Mouse (Mus musculus): Measurements from ENCODE around the gene Caskin1.

The Caskin1 gene

DNA sequence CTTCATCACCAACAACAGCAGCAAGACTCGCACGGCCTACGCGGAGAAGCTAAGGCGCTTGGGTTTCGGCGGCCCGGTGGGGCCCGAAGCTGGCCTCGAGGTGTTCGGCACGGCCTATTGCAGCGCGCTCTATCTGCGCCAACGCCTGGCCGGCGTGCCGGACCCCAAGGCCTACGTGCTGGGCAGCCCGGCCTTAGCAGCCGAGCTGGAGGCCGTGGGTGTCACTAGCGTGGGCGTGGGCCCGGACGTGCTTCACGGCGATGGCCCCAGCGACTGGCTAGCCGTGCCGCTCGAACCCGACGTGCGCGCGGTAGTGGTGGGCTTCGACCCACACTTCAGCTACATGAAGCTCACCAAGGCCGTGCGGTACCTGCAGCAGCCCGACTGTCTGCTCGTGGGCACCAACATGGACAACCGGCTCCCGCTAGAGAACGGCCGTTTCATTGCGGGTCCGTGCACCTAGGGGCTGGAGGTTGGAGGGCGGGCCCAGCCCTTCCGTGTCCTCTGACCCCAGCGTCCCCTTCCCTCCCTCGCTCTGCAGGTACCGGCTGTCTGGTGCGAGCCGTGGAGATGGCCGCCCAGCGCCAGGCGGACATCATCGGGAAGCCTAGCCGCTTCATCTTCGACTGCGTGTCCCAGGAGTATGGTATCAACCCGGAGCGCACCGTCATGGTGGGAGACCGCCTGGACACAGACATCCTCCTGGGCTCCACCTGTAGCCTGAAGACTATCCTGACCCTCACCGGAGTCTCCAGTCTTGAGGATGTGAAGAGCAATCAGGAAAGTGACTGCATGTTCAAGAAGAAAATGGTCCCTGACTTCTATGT is 17.5 kb upstream of the Caskin1 start:
- no peak for DNase-seq (ENCODE audit: extremely low spot score, low read depth, low spot score)

DNA sequence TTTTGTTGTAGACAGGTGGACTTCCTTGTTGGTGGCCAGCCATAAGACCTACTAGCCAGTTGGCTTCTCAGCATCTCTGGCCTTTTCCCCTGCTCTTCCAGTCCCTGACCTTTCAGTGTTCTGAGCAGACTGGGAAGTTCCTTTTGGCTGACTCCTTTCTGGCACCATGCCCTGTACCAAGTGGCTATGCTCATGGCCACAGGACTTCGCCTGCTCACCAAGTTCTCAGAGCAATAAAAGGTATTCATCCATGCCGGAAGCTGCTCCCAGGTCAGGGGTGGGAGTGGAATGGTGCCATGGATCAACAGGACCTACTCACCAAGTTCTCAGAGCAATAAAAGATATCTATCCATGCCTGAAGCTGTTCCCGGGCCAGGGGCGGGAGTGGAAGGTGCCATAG is 15.9 kb upstream of the Caskin1 start:
- DNase-seq (ENCODE audit: extremely low spot score, low read depth, low spot score): no peak

DNA sequence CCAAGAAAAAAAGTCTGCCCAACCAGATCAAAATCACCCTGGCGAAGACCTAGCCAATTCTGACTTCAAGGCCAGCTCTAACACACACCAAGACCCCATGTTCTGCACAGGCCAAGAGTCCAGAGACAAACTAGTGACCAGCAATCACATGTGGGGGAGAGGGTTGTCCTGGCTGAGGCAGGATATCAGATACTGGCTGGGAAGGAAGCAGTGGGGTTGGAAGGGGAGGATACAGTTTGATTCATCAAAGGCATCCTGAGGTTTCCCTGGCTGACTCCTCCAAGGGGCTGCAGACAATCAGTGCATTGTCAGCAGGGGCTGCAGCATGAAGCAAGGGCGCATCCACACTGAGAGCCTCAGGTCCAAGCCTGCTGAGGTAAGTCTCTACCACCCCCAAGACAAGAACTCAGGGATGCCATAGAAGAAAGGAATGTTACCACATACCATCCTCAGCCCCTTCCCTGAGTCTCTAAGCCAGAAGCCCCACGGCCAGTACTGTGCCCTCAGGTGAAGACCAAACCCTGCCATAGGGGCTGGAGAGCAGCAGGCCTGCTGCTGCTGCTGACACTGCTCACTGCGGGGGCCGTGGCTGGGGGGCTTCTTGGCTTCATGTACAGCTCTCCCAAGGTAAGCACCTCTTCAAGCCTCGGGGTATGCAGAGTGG is 14.7 kb upstream of the Caskin1 start, which contains the start of gene Bricd5:
Gene Bricd5, plus strand, starts transcription at position 273 of the 664 bp plus-strand sequence.
- DNase-seq (ENCODE audit: extremely low spot score, low read depth, low spot score): no peak

DNA sequence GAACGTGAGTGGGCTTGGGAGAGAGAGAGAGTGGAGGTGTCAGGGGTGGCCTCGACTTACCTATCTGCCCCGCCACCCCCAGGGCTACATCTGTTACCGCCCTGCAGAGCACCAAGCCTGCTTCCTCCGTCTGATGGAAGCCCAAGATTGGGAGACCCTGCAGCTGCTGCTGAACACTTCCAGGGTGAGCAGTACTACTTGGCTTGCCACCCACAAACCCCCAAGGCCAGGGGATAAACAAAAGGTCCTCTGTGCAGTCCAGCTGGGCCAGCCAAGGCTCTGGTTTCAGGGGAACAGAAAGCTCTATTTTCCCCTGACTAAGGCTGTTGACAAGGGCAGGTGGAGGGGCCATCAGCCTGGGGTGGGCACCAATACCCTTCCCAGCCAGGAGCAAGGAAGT is 13.8 kb upstream of the Caskin1 start:
- DNase-seq (ENCODE audit: extremely low spot score, low read depth, low spot score): no peak

DNA sequence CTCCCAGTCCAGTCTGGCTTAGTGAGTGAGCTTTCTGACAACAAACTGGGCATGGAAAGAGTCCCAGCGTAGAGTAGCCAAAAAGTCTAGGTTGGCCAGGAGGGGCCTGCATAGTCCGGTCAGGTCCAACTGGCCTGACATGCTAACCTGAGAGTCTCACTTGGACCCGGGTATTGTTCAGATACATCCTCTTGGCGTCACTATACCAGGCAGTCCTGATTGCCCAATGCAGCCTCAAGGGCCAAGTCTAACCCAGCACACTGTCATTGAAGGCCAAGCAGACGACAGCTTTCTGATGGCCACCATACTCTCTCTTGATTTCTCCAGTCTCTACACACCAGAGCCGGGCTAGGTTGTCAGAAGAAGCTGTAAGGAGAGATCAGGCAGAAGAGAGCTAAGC is 12.8 kb upstream of the Caskin1 start:
- no peak for DNase-seq (ENCODE audit: extremely low spot score, low read depth, low spot score)

DNA sequence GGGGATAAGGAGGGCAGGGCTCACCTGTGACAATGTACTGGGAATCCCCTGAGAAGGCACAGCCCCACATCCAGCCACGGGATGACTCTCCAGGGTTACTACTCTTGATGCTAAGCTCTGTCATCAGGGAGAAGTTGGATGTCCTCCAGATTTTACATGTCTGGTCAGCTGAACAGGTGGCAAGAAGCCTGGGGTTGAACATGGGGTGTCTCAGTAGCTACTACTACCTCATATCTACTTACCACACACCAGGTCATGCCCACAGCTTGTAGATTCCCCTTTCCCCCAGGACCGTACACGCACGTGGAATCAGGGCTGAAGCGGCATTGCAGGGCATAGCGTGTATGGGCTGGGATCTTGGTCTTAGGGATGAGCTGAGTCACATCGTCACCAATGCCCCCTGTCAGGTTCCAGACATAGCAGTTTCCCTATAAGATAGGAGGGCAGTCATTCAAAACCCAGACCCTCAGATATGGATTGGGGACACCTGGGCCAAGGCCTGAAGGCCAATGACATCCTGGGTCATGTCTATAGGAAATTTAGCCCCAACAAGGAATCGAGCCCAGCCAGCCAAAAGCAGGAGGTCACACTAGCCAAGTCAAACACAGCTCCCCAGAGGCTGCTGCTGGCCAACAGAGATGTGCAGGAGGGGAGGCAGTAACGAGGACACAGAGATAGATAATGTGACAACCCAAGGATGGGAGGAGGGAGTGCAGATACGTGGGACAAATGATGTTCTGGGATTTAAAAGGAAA is 12.2 kb upstream of the Caskin1 start:
- no peak for DNase-seq (ENCODE audit: extremely low spot score, low read depth, low spot score)

DNA sequence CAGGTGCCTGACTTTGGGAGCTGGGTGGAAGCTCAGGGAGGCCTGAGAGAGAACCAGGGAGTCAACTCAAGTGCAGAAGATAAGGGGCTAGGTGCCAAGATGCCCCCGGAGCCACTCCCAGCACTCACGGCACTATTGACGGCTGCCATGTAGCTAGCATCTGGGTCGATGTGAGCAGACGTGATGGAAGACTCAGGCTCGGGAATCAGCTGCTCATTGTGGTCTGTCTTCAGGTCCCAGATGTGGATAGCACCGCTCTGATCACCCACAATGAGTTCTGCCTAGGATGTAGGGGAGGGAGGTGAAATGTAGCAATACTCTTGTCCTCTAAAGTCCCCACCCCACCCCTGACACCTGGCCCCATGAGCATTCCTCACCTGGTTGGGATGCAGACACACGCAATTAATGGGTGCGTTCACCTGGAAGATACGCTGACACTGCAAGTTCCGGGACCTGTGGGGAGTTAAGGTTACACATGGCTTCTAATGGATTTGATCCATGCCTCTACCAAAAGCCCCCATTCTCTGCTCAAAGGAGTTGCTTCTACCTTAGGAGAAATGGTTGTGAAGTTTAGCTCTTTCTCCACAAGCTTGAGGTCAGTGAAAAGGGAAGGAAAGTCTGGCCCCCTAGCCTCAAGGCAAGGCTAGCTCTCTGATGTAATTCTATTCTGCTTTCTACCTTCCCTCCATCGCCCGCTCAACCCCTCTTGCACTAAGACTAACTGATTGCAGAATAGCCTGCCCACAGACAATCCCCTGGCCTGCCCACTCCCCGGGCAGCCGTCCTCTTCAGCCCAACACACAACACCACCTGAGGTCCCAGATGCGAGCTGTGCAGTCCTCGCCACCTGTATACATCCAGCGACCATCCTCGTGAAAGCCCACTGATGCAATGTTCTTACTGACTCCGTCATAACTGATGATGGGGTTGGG is 11.1 kb upstream of the Caskin1 start:
- no peak for DNase-seq (ENCODE audit: extremely low spot score, low read depth, low spot score)

DNA sequence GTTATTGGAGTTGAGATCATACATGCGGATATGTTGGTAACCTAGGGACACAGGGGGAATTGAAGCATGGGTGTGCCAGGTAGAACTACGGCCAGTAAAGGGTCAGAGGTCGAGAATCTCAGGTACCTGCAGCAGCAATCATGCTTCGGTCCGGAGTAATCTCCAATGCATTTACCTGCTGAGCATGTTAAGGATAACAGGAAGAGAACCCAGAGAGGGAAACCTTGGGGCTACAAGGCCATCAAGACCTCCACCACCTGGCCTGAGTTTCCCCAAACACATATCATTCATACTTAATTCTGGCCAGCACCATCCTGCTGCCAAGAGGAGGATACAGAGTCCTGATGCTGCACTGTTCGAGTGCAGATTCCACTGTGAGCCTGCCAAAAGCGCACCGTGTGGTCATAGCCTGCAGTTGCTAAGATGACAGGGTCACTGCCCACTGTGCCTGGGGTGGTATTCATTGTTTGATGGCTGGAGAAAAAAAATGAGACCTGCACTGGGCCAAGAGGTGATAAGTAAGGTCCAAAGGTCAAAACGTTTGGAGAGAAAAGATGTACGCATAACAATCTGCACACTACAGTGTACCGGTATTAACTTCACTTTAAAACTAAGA is 10.3 kb upstream of the Caskin1 start:
- DNase-seq (ENCODE audit: extremely low spot score, low read depth, low spot score): no peak

DNA sequence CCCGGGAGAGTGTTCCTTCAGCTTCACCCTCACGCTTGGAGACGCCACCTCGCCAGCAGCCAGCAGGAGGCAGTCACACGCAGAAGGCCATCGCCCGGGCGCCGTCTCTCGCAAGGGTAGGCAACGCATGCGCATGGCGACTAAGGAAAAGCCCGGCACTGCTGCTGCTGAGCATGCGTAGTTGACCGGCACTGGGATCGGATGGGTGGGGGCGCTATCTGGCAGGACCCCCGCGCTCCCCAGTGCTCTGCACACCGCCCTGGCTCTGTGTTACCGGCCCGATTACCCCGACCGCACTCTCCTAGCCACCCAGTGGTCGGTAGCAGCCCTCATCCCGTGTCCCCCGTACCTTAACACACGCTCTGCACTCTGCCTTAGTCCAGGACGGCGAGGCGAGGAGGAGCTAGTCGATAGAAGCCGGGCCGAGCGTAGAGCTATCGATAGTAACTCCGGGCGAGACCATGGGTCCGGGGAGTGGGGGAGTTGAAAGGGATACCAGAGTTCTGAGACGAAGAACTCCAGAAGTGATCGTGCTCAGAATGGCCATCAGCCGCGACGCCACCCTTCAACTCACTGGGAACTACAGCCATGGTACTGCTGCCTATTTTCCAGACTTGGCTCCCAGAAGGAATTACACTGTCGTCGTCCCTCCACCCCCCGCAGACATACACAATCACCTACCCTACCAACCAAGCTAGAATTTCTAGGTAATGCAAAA is 9.6 kb upstream of the Caskin1 start, which contains the start of gene Mlst8:
Gene Mlst8, minus strand, starts transcription at position 416 of the 718 bp plus-strand sequence.
- peak; percentile 94 for DNase-seq (ENCODE audit: extremely low spot score, low read depth, low spot score)

DNA sequence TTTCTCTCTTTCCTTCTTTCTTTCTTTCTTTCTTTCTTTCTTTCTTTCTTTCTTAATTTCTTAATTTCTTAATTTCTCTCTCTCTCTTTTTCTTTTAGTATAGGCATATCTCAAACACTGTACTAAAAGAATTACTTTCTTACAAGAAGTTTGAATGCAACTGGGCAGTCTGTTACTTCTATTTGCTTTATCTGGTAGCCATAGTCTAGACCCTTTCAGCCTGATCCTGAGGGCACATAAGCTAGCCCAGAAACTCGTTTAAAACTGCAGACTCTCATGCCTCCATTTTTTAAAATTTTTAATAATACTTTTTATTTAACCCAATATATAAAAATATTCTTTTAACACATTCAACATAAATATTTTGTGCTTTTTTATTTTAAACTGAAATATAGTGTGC is 9.0 kb upstream of the Caskin1 start:
- DNase-seq (ENCODE audit: extremely low spot score, low read depth, low spot score): no peak

DNA sequence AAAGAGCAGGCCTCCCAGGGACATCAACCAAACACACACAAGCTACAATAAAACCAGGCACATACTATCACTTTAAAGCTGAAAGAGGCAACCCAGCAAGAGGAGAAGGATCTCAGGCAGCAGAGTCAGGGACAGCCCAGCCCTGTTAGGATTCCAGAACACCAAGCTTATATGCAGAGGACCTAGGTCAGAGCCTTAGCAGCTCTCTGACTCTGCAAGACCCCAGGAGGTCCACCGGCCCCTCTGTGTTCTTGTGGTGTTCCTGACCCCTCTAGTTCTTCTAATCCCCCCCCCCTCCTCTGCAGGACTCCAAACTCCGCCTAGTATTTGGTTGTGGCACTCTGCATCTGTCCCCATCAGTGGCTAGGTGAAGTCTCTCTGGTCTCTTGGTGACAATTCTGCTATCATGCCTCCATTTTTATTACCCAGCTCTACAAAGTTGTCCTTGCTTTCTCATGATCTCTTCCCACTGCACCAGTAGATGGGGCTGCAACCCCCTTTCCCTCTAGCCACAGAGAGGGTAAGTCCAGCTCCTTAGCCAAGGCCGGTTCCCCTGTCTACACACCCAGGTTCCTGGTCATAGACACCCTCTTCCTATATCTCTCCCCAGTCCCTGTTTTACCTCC is 8.1 kb upstream of the Caskin1 start:
- DNase-seq (ENCODE audit: extremely low spot score, low read depth, low spot score): no peak

DNA sequence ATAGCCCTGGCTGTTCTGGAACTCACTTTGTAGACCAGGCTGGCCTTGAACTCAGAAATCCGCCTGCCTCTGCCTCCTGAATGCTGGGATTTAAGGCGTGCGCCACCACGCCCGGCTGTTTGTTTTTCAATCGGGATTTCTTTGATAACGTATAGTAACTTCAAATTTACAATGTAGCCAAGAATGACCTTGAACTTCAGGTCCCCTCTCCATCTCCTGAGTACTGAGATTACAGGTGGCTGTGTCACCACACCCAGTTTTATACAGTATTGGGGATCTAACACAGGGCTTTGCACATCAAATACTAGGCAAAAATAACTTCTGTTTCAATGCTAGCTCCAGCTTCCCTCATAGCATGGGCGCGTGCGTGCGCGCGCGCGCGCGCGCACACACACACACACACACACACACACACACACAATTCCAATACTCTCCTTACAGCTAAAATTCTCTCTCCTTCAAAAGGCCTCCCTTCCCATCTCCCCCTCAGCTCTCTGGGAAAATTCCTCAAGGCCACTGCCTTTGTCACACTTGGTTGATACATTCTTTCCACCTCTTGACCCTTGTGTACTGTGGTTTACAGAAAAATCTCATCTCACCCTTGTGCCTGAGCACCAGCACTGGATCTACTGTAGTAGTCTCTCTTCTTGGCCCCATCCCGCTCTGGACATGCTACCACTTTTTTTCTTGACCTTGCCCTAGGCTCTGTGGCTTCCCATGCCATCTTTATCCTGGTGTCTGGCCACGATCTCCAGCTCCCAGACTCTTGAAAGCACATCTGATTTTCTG is 7.2 kb upstream of the Caskin1 start:
- DNase-seq (ENCODE audit: extremely low spot score, low read depth, low spot score): no peak

DNA sequence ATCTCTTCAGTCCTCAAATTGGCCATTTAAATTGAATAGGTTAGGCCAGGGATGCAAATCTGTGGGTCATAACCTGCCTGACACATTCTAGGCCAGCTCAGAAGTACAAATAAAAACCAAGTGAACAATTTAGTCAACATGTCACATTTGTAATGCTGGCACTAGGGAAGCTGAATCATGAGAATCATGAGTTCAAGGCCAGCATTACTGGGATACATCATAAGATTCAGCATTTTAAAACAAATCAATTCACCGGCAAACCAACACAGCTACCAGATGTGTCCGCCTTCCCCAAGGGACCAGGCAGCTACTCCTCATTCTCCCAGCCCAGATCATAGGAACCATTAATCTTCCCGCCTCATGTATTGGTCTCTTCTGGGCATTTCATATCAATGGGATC is 4.9 kb upstream of the Caskin1 start:
- DNase-seq (ENCODE audit: extremely low spot score, low read depth, low spot score): no peak

DNA sequence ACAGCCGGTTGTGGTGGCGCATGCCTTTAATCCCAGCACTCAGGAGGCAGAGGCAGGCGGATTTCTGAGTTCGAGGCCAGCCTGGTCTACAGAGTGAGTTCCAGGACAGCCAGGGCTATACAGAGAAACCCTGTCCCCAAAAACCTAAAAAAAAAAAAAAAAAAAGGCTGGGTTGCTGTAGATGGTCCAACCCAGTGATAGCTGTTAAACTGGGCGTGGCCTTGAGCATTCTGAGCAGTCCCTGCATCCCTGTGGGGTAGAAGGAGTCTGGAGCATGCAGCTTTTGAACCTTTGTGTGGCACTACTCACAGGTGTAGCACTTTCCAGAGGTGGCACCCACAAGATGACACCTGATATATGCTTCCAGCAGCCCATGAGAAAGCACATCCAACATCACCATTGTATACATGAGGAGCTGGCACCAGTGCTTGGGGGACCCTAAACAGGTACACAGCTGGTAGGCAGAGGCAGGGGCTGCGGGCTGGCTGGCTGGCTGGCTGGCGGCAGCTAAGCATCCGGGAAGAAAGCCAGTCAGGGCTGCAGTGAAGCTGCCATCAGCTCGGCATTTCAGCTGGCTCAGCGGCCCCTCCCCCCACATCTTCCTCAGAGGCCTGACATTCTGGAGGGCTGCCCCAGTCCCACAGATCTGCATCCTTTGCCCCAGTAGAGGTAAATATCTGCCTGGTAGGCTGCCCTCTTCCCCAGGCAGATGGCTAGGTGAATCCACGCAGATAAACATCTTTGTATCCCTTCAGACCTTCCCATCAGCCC is 3.1 kb upstream of the Caskin1 start:
- no peak for DNase-seq (ENCODE audit: extremely low spot score, low read depth, low spot score)

DNA sequence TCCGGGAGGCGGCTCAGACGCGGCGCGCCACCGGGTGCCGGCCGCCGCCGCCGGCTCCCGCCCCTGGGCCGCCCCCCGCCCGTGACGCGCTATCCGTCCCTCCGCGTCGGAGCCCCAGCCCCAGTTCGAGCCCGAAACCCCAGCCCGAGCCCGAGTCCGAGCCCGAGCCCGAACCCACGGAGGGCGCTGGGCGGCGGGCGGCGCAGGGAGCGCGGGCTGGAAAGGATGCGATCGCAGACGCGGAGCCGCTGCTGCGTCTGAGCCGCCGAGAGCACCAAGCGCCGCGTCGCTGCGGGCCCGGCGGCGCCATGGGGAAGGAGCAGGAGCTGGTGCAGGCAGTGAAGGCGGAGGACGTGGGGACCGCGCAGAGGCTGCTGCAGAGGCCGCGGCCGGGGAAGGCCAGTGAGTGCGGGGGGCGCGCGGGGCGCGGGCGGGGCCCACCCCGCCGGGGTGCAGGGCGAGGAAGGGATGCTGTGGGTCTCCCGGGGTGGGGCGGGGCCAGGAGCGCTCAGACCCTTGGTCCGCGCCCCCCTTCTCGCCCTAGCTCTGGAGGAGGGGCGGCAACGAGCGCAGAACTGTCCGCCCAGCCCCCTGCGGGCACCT is 362 bp downstream of the Caskin1 start:
- DNase-seq (ENCODE audit: extremely low spot score, low read depth, low spot score): no peak

DNA sequence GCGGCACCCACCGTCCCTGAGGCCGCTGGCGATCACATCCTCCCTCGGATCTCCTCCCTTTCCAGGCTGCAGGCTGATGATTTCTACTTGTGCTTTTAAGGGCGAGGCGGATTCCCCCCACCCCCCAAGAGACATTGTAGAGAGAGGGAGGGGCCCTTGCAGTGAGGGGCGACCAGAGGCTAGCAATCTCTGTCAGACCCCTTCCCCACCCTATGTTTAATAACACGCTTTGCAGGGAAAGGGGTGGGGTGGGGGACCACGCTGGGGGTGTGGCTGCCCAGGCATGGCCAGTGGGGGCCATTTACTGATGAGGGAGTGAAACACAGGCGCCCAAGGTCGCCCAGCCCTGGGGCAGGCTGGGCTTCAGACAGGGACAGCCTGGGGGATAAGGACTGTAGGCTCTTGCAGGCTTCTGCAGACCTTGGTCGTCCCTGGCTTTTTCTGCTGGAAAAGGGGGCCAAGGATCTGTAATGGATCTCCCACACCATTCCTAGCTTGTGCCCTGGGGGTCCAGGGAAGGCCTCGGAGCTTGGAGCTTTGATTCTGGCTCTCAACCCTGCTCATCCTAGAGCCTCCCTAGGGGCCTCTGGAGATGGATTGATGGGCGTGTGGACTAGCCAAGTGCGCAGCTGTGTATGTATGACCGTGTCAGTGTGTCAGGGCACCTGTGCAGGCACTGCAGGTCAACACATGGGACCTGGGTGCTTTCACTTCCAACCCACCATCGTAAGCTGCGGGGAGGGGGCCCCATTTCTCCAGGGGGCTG is 1.0 kb downstream of the Caskin1 start:
- no peak for DNase-seq (ENCODE audit: extremely low spot score, low read depth, low spot score)
